Mouse (Mus musculus): Measurements from ENCODE around the gene Rell1. TPM values are rescaled to one million over a fixed set of nuclear protein-coding genes. Genes with fewer than 3 reads are reported as not detected.

Gene Rell1
- total and polyA plus RNA-seq, 2 experiments from 2014 or later: 5.8 to 8.0 TPM

GRCm38 (mm10) chr5:63967591-63968141 lies 1.0 kb downstream of the Rell1 start:
- ATAC-seq (ENCODE audit: insufficient read depth, low read depth): no peak
- DNase-seq (ENCODE audit: low spot score): no peak

GRCm38 (mm10) chr5:63966379-63966778 lies 2.3 kb downstream of the Rell1 start:
- no peaks in the 10 kb centered on the region for H3K36me3 ChIP-seq (replicated peaks; ENCODE audit: control insufficient read depth, insufficient read depth, low read length)
- no peaks in the 10 kb centered on the region for H3K27me3 ChIP-seq (ENCODE audit: control insufficient read depth, insufficient read depth, low read length)
- H3K9me3 ChIP-seq (replicated peaks; ENCODE audit: control insufficient read depth, low read length): no peaks in the 10 kb centered on the region
- 73% methylated on average over 4 of the region's 4 CpGs for WGBS
- ATAC-seq (ENCODE audit: insufficient read depth, low read depth) (no peak), DNase-seq (ENCODE audit: low spot score) (no peak)
- no peak overlapping the region for H3K4me3 ChIP-seq (ENCODE audit: low read depth, low read length)
- H3K9ac ChIP-seq (replicated peaks; ENCODE audit: low read depth, low read length): no peak overlapping the region
- peaks cover 12% of the 10 kb centered on the region for H3K4me1 ChIP-seq (ENCODE audit: control insufficient read depth, insufficient read depth)
- H3K4me2 ChIP-seq (ENCODE audit: low read depth, low read length): no peak overlapping the region
- TF ChIP-seq EP300 (IDR thresholded peaks at IDR 0.05; ENCODE audit: low read depth): no peak
- TF ChIP-seq CTCF (IDR thresholded peaks at IDR 0.05; ENCODE audit: low read depth): no peak
- H3K27ac ChIP-seq (ENCODE audit: low read depth): no peak overlapping the region

More at GRCm38 (mm10) chr5:63967591-63968141, 1.0 kb downstream of the Rell1 start:
- no peaks in the 10 kb centered on the region for H3K36me3 ChIP-seq (replicated peaks; ENCODE audit: control insufficient read depth, insufficient read depth, low read length)
- H3K9me3 ChIP-seq (replicated peaks; ENCODE audit: control insufficient read depth, low read length): no peaks in the 10 kb centered on the region
- H3K4me2 ChIP-seq (ENCODE audit: low read depth, low read length): peak overlapping the region; percentile 63
- no peaks in the 10 kb centered on the region for H3K27me3 ChIP-seq (ENCODE audit: control insufficient read depth, insufficient read depth, low read length)
- H3K9ac ChIP-seq (replicated peaks; ENCODE audit: low read depth, low read length): peak overlapping the region; percentile 58
- 27% methylated on average over 12 of the region's 12 CpGs for WGBS
- peaks cover 12% of the 10 kb centered on the region for H3K4me1 ChIP-seq (ENCODE audit: control insufficient read depth, insufficient read depth)
- peak overlapping the region; percentile 60; the same call in 1 of the 2 replicates for H3K27ac ChIP-seq (ENCODE audit: low read depth)
- TF ChIP-seq EP300 (IDR thresholded peaks at IDR 0.05; ENCODE audit: low read depth) (no peak), CTCF (IDR thresholded peaks at IDR 0.05; ENCODE audit: low read depth) (no peak)
- peak overlapping the region; percentile 68 for H3K4me3 ChIP-seq (ENCODE audit: low read depth, low read length)

- no peak overlapping the region for H3K4me3 ChIP-seq (ENCODE audit: low read depth, low read length)
- H3K9me3 ChIP-seq (replicated peaks; ENCODE audit: control insufficient read depth, low read length): no peaks in the 10 kb centered on the region
- H3K27ac ChIP-seq (ENCODE audit: low read depth): no peak overlapping the region
- H3K4me1 ChIP-seq (ENCODE audit: control insufficient read depth, insufficient read depth): peaks cover 12% of the 10 kb centered on the region
- no peak for TF ChIP-seq CTCF (IDR thresholded peaks at IDR 0.05; ENCODE audit: low read depth)
- TF ChIP-seq EP300 (IDR thresholded peaks at IDR 0.05; ENCODE audit: low read depth): no peak
- DNase-seq (ENCODE audit: low spot score) (no peak), ATAC-seq (ENCODE audit: insufficient read depth, low read depth) (no peak)
- no peaks in the 10 kb centered on the region for H3K36me3 ChIP-seq (replicated peaks; ENCODE audit: control insufficient read depth, insufficient read depth, low read length)
- no peak overlapping the region for H3K4me2 ChIP-seq (ENCODE audit: low read depth, low read length)
- WGBS: 83% methylated on average over 1 of the region's 1 CpGs
- H3K9ac ChIP-seq (replicated peaks; ENCODE audit: low read depth, low read length): no peak overlapping the region
- H3K27me3 ChIP-seq (ENCODE audit: control insufficient read depth, insufficient read depth, low read length): no peaks in the 10 kb centered on the region
Observed at GRCm38 (mm10) chr5:63965946-63966345, 2.8 kb downstream of the Rell1 start.

- no peaks in the 10 kb centered on the region for H3K9me3 ChIP-seq (replicated peaks; ENCODE audit: control insufficient read depth, low read length)
- H3K27me3 ChIP-seq (ENCODE audit: control insufficient read depth, insufficient read depth, low read length): no peaks in the 10 kb centered on the region
- H3K36me3 ChIP-seq (replicated peaks; ENCODE audit: control insufficient read depth, insufficient read depth, low read length): no peaks in the 10 kb centered on the region
- no peak overlapping the region for H3K4me3 ChIP-seq (ENCODE audit: low read depth, low read length)
- no peak for TF ChIP-seq CTCF (IDR thresholded peaks at IDR 0.05; ENCODE audit: low read depth)
- TF ChIP-seq EP300 (IDR thresholded peaks at IDR 0.05; ENCODE audit: low read depth): no peak
- H3K9ac ChIP-seq (replicated peaks; ENCODE audit: low read depth, low read length): no peak overlapping the region
- no peak overlapping the region for H3K4me2 ChIP-seq (ENCODE audit: low read depth, low read length)
- DNase-seq (ENCODE audit: low spot score): no peak
- H3K4me1 ChIP-seq (ENCODE audit: control insufficient read depth, insufficient read depth): peaks cover 5% of the 10 kb centered on the region
- no peak overlapping the region for H3K27ac ChIP-seq (ENCODE audit: low read depth)
- ATAC-seq (ENCODE audit: insufficient read depth, low read depth): no peak
- WGBS: 67% methylated on average over 8 of the region's 8 CpGs
Observed at GRCm38 (mm10) chr5:63964576-63964975, 4.1 kb downstream of the Rell1 start.

GRCm38 (mm10) chr5:63961726-63962125 lies 7.0 kb downstream of the Rell1 start:
- ATAC-seq (ENCODE audit: insufficient read depth, low read depth) (no peak), DNase-seq (ENCODE audit: low spot score) (no peak)
- H3K27ac ChIP-seq (ENCODE audit: low read depth): no peak overlapping the region
- 0 out of 2 replicates have a peak, but pooled peaks cover 2% of the 10 kb centered on the region for H3K4me1 ChIP-seq (ENCODE audit: control insufficient read depth, insufficient read depth)
- H3K4me2 ChIP-seq (ENCODE audit: low read depth, low read length): no peak overlapping the region
- TF ChIP-seq CTCF (IDR thresholded peaks at IDR 0.05; ENCODE audit: low read depth) (no peak), EP300 (IDR thresholded peaks at IDR 0.05; ENCODE audit: low read depth) (no peak)
- H3K9ac ChIP-seq (replicated peaks; ENCODE audit: low read depth, low read length): no peak overlapping the region
- H3K36me3 ChIP-seq (replicated peaks; ENCODE audit: control insufficient read depth, insufficient read depth, low read length): no peaks in the 10 kb centered on the region
- 83% methylated on average over 10 of the region's 10 CpGs for WGBS
- no peaks in the 10 kb centered on the region for H3K27me3 ChIP-seq (ENCODE audit: control insufficient read depth, insufficient read depth, low read length)
- H3K4me3 ChIP-seq (ENCODE audit: low read depth, low read length): no peak overlapping the region
- H3K9me3 ChIP-seq (replicated peaks; ENCODE audit: control insufficient read depth, low read length): no peaks in the 10 kb centered on the region

GRCm38 (mm10) chr5:63960565-63960964 lies 8.1 kb downstream of the Rell1 start:
- TF ChIP-seq EP300 (IDR thresholded peaks at IDR 0.05; ENCODE audit: low read depth): no peak

More at GRCm38 (mm10) chr5:63960565-63960964, 8.1 kb downstream of the Rell1 start:
- no peaks in the 10 kb centered on the region for H3K36me3 ChIP-seq (replicated peaks; ENCODE audit: control insufficient read depth, insufficient read depth, low read length)
- no peaks in the 10 kb centered on the region for H3K9me3 ChIP-seq (replicated peaks; ENCODE audit: control insufficient read depth, low read length)
- H3K4me3 ChIP-seq (ENCODE audit: low read depth, low read length): no peak overlapping the region
- H3K4me2 ChIP-seq (ENCODE audit: low read depth, low read length): no peak overlapping the region
- no peak for ATAC-seq (ENCODE audit: insufficient read depth, low read depth)
- WGBS: 87% methylated on average over 10 of the region's 10 CpGs
- 0 out of 2 replicates have a peak, but pooled peaks cover 2% of the 10 kb centered on the region for H3K4me1 ChIP-seq (ENCODE audit: control insufficient read depth, insufficient read depth)
- no peak overlapping the region for H3K9ac ChIP-seq (replicated peaks; ENCODE audit: low read depth, low read length)
- H3K27me3 ChIP-seq (ENCODE audit: control insufficient read depth, insufficient read depth, low read length): no peaks in the 10 kb centered on the region
- no peak overlapping the region for H3K27ac ChIP-seq (ENCODE audit: low read depth)
- no peak for DNase-seq (ENCODE audit: low spot score)

Measured in heart, postnatal 0 days (tissue).